Mouse (Mus musculus) gastrocnemius, postnatal 4 days (tissue): ENCODE data around the gene Cdc20b. TPM values are rescaled to one million over a fixed set of nuclear protein-coding genes. Genes with fewer than 3 reads are reported as not detected.

Experiments
- DNase-seq, 2 experiments: peaks; one replicate each; pipeline ENCODE4 v3.0.0; 2021 to 2022; ENCODE audit warnings: low spot score in 2 of 2, mixed read lengths in 2 of 2
- microRNA-seq: library from miRNA; unstranded; fragments of <30 nt; microRNA quantifications from one replicate; pipeline ENCODE4 v1.2.0, GENCODE M21; 2021
- total RNA-seq, 2 experiments: library from RNA; stranded (reverse); gene quantifications; 2 replicates each; pipeline ENCODE4 v1.2.3; 2021

The Cdc20b gene
- total RNA-seq, 2 experiments from 2014 or later = not detected

- no peak for DNase-seq
Observed at GRCm38 (mm10) chr13:113094618-113095017, 59.7 kb downstream of the Cdc20b start.

GRCm38 (mm10) chr13:113097011-113097410 is 62.1 kb downstream of the Cdc20b start:
- DNase-seq = no peak

GRCm38 (mm10) chr13:113098406-113098805 is 63.5 kb downstream of the Cdc20b start:
- no peak for DNase-seq

- no peak for DNase-seq
Observed at GRCm38 (mm10) chr13:113100879-113101278, 66.0 kb downstream of the Cdc20b start, which contains the start of gene Gzma. Gene Gzma, minus strand, starts transcription at chr13:113100981.

GRCm38 (mm10) chr13:113101804-113102203 is 66.9 kb downstream of the Cdc20b start:
- no peak for DNase-seq

GRCm38 (mm10) chr13:113104759-113105158 is 69.8 kb downstream of the Cdc20b start:
- DNase-seq = no peak

- DNase-seq = no peak
Observed at GRCm38 (mm10) chr13:113118977-113119376, 84.1 kb downstream of the Cdc20b start.

GRCm38 (mm10) chr13:113120324-113121237 is 85.7 kb downstream of the Cdc20b start:
- DNase-seq = no peak

GRCm38 (mm10) chr13:113121326-113121725 is 86.4 kb downstream of the Cdc20b start:
- no peak for DNase-seq

- DNase-seq = no peak
Observed at GRCm38 (mm10) chr13:113129974-113130373, 95.1 kb downstream of the Cdc20b start.

GRCm38 (mm10) chr13:113139597-113139996 is 104.7 kb downstream of the Cdc20b start:
- DNase-seq = no peak

Small RNA genes lying within 50 kb of the gene (microRNA-seq; reads per million reads assigned to microRNA genes)
- gene Mir449a = 27.9 reads per million, percentile 39 among the genes with 10 or more reads in this experiment
- gene Mir449b = not detected
- not detected for gene Mir449c

Other genes with a start within 250 kb of the Cdc20b start
- 100 to 1,000 TPM; 104 to 108 TPM for gene Plpp1, start 234.3 kb upstream of the Cdc20b start, total RNA-seq
- 10 to 100 TPM; 34.0 to 38.8 TPM for gene Mtrex, start 107.7 kb upstream of the Cdc20b start, total RNA-seq
- gene Dhx29, start 107.7 kb upstream of the Cdc20b start, total RNA-seq = 10 to 100 TPM; 13.8 to 14.8 TPM
- under 1 TPM in 1 of 2 experiments, not detected in 1; 0.26 TPM for gene Ccno, start 47.3 kb upstream of the Cdc20b start, total RNA-seq
- not detected for gene Mcidas, start 41.3 kb upstream of the Cdc20b start, total RNA-seq
- 10 to 100 TPM; 54.8 to 60.8 TPM for gene Gpx8, start 11.3 kb downstream of the Cdc20b start, total RNA-seq
- gene Gzma, start 65.9 kb downstream of the Cdc20b start, total RNA-seq = not detected
- gene Esm1, start 174.5 kb downstream of the Cdc20b start, total RNA-seq = 1 to 10 TPM; 3.8 to 4.2 TPM
- gene Gzmk, start 190.8 kb downstream of the Cdc20b start, total RNA-seq = not detected